Mouse (Mus musculus) monocyte, adult 5-6 weeks (primary cell): ENCODE data around the gene AI661453. TPM values are rescaled to one million over a fixed set of nuclear protein-coding genes. Genes with fewer than 3 reads are reported as not detected.
"Not testable (repeated sequence)": the region's sequence is repeated elsewhere in the genome, so short reads cannot be mapped to it uniquely, and the experiment has no call there.

Experiments used
- ATAC-seq: fragments of 153-309, 156-312 bp; replicated peaks from 2 replicates; pipeline ENCODE4 v1.8.0; 2017; ENCODE audit warnings: mild to moderate bottlenecking; ENCODE audit not compliant: low TSS enrichment, insufficient number of reproducible peaks, severe bottlenecking, poor library complexity, low FRiP score
- total RNA-seq: library from RNA; stranded (forward); fragments of 200-1000, 200-491, 200-594 nt; gene quantifications from 3 replicates; pipeline ENCODE4 v1.2.3, GENCODE M21; 2017

Gene AI661453
- 0.29 TPM in 1 of 3 replicates, not detected in the others for total RNA-seq

DNA sequence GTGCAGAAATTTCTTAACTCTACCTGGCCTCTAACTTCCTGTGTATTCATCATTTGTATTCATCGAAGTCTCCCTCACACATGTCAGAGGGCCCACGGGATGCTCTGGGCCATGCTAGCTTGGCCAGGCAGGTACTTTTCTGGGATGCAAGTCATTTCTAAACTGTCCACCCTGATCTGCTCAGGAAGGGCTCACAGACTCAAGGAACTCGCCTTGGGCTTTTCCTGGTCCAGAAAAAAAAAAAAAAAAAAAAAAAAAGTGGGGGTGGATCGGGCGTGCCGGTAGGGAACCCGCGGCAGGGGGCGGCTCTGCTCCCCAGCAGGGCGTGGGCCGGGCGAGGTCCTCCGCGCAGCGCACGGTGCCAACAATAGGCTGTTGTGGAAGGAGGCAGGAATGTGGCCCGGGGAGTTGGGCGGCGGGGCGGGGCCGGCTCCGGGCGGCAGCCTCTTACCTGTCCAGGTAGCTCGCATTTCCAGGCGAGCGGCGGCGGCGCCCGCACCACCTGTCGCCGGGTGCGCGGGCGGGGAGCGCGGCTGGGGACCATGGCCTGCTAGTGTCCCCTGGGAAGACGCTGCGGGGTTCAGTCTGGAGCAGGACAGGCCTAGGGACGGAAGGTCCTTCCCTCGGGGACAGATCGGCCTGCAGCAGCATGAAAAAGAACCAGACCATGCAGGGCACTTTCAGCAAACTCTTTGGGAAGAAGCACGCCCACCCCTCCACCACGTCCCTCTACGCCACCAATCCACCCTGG is at the start of gene AI661453:
TSS of gene AI661453 (plus strand) at position 460 of the 751 bp plus-strand sequence.
- no peak for ATAC-seq

DNA sequence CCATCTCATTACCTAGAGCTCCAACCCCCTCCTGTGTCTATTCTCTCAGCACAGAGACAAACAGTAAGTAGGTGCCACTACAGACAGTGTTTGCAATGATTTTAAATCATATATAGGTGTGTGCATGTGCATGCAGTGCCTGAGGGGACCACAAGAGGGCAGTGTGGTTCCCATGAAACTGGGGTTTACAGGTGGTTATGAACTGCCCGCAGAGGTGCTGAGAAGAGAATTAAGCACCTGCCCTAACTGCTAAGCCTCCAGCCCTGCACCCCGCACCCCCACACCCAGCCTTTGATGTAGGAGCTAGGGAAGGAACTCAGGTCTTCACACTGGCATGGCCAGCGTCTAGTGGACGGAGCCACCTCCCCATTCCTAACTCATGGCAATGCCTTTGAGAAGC is 49.8 kb upstream of the AI661453 start:
- 0 out of 2 replicates have a peak, but pooled peaks have one; percentile 47 for ATAC-seq

DNA sequence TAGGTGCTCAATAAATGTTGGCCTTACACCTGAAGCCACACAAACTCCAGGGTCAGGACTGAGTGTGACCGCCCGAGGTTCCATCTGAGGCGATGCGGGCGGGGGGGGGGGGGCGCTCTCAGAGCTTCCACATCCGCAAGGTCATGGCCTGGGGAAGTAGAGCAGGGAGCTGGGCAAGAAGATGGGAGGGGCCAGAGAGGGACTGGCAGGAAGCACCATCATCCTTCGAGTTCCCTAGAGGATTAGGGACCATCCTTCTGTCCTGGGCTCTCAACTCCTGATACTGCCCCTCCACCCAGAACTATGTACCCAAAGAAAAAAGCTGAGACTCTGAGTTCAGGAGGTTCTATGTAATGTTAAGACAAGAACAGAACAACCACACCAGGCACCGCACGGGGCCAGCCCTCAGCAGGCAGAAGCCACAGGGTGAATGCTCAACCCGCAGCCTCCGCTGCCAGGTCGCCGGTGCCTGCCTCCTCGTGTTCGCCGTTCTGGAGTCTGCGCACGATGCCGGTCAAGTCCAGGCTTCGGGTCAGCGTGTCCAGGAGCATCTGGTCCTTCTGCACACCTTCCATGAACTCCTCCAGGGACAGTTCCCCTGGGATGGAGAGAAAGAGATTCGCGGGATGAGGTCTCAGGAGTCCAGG is 42.1 kb upstream of the AI661453 start:
- ATAC-seq: 0 out of 2 replicates have a peak, but pooled peaks have one; percentile 29

DNA sequence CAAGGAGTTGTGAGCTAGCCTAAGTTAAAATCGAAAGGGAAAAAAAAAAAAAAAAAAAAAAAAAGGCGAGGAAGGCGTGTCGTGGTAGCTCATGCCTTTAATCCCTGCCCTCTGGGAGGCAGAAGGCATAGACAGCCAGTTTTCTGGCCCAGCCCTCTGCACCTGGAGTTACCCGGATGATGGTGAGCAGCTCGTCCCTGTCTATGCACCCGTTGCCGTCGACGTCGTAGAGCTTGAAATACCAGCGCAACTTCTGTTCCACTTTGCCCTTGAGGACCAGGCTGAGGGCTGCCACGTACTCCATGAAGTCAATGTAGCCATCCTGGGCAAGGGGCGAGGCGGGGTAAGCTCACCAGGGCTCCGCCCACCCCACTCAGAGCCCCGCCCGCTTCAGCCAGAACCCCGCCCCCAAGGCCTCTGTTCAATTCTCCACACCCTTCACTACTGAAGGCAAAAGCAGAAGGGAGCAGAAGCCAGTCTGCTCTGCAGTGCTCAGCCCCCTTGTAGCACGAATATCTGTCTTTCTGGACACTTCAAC is 41.0 kb upstream of the AI661453 start:
- ATAC-seq: peak; percentile 88

DNA sequence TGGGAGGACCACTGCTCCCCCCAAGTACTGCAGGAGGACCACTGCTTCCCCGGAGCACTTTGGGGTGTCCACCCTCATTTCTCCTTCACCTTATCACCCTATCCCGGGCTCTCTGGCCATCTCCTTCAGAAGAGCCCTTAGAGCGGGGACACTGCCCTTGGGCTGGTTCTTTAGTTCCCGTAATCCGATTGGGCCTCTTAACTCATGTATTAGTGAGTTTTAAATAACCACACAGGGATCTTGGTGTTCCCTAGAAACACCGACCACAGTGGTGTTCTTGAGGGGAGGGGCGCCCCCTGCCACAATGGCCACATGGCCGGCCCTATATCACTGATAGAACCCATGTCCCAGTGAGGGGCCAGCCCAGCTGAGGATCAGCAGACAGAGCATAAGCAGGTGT is 37.3 kb upstream of the AI661453 start:
- no peak for ATAC-seq

DNA sequence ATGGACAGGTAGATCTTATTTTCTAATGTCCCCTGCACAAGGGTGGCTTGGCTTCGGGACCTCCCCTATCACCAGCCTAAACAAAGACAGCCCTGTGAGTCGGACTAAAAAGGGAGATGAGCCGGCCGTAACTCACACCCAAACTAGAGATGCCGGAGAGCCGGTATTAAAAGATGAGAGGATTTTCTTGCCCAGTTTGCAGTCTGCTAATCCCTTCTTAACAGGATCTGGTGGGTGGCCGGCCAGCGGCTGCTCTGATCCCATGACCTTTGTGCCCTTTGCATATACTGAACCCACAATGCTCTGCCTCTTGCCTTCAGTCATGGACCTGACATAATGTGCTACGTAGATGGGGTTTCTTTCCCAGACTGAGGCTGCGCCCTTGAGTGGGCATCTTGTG is 36.0 kb upstream of the AI661453 start, which contains the start of gene Guca1a:
TSS of gene Guca1a (minus strand) at position 134 of the 400 bp plus-strand sequence.
- no peak for ATAC-seq

DNA sequence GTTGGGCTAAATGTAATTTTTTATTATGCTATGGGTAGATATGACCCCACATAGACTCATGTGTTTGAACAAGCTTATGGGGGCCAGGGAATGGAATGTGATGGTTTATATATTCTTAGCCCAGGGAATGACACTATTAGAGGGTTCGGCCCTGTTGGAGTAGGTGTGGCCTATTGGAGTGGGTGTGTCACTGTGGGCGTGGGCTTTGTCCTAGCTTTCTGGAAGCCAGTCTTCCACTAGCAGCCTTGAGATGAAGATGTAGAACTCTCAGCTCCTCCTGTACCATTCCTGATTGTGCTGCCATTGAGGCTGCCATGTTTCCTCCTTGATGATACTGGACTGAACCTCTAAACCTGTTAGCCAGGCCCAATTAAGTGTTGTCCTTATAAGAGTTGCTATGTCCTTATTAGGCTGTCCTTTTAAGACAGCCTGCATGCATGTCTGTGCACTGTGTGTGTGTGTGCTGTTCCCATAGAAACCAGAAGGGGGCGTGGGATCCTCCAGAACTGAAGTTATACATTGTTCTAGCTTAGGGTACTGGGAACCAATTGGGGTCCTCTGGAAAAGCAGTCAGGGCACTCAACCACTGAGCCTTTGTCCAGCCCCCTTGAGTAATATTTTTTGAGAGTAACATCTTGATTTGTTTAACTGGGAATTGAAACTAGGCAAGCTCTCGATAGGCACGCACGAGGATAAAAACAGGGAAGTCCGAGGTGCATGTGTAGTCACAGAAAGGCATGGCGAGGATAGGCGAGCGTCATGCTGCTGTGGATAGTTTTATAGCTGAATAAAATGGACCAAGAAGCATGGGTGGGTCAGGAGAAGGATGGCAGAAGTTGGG is 28.5 kb upstream of the AI661453 start:
- ATAC-seq: peak; percentile 30; the same call in 1 of the 2 replicates

DNA sequence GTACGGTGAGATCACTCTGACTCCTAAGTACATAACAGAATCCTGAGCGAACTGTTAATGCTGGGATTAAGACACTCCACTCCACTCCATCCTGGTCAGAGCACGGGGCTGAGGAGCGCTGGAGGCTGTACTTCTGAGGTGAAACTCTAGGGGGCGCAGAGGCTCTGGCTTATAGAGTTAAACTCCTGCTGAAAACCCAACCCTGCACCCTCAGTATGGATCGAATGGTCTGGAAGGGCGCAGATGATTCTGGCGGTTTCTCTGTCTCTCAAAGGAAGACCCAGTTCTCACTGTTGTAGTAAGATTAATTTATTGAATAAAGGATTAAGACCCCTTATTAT is 27.9 kb upstream of the AI661453 start:
- ATAC-seq: peak; percentile 82

DNA sequence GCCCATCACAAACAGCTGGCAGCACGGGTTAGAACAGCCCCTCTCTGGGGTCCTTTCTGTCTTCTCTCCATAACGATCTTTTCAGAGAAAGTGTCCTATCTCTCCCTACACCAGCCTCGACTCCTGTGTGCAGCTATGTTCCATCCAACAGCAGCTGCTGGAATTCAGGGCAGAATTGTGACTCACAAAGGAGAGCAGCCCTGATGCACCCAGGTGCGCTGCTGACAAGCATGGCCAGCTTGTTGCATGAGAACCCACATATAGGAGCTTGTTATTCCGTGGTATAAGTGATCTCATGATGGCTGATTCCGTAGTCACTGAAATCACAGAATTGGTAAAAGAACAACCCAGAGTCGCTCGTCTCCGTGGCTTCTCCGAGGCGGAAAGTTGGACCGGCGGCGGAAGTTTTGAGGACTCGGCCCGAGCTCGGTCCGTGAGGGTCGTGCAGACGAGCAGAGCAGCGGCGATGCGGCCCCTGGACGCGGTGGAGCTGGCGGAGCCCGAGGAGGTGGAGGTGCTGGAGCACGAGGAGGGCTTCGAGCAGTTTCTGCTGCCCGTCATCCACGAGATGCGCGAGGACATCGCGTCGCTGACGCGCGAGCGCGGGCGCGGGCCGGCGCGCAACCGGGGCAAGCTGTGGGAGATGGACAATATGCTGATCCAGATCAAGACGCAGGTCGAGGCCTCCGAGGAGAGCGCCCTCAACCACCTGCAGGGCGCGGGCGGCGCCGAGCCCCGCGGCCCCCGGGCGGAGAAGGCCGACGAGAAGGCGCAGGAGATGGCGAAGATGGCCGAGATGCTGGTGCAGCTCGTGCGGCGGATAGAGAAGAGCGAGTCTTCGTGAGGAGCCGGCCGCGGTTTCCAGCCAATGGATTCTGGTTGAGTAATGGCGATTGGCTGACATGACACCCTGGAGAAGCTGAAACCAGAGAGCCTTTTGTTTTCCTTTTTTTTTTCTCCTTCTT is 26.2 kb upstream of the AI661453 start:
- ATAC-seq: not testable (repeated sequence)

DNA sequence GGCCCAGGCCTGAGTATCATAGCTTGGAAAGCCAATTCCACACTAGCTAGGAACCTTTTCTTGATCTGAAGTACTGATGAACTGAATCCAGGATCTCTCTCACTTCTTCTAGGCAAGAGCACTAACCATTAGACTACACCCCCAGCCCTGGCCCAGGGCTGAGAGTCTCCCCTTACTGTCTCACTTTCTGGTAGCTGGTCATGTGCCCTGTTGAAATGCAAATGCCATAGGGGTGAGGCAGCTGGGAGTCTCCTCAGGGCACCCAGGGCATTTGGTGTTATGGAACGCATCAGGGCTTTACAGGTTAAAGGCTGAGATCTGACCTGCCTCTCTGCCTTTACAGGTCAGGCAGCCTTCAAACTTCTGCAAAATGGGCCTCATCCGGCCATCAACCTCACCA is 16.2 kb upstream of the AI661453 start:
- ATAC-seq: no peak

DNA sequence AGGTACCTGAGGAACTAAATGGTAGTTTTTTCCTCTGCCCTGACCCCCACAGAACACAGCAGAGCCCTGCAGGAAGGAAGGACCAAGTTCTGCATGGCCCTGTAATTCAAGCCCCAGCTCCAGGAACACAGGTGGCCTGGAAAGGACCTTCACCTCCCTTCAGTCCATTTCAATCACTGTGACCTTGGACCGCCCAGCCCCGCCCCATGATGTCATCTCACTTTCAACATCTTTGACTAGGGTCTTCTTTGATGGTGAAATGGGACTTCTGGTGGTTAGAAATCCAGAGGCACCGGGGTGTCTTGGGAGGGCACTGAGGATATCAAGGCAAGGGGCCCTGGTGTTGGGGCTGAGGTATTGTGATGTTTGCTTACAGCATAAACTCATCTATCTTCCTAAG is 14.8 kb upstream of the AI661453 start:
- no peak for ATAC-seq

DNA sequence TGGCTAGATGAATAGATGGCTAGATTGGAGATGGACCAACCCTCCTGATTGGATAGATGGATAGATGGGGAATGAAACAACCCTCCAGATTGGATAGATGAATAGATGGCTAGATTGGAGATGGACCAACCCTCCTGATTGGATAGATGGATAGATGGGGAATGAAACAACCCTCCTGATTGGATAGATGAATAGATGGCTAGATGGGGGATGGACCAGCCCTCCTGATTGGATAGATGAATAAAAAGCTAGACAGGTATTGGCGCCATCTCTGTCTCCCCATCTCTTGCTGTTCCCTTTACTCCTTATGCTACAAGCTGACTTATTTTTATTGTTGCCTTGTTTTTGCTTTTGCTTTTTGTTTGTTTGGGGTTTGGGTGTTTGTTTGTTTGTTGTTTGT is 13.8 kb upstream of the AI661453 start:
- ATAC-seq: not testable (repeated sequence)

DNA sequence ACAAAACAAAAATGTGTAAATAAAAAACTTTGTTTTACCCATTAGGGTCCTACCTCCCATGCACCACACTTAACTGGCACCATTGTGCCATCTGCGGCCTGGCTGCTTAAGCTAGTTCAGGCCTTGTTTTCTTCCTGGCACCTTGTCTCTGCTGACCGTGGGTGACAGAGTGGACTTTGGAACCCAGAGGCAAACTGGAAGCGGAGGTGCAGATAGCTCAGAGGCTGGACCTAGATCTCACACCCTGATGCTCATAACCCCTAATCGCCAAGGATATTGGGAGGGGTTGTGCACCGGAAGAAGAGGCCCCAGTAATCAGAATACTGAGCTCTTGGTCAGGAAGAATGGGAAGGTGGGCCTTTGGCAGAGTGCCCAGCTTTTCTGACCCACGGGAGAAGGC is 12.2 kb upstream of the AI661453 start:
- ATAC-seq: no peak

DNA sequence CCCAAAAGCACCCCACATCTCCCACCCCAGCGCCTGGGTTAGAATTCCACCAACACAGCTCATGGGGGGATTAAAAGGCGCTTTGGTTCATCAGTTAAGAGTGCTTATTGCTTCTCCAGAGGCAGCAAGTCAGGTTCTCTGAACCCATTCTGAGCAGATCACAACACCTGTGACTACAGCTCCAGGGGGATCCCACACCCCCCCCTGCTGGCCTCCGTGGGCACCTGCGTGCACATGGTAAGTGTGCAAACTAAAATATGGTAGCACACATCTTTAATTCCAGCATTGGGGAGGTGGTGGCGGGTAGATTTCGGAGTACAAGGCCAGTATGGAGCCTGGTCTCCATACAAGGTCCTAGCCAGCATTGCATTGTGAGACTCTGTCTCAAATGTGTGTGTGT is 9.1 kb upstream of the AI661453 start:
- ATAC-seq: no peak

DNA sequence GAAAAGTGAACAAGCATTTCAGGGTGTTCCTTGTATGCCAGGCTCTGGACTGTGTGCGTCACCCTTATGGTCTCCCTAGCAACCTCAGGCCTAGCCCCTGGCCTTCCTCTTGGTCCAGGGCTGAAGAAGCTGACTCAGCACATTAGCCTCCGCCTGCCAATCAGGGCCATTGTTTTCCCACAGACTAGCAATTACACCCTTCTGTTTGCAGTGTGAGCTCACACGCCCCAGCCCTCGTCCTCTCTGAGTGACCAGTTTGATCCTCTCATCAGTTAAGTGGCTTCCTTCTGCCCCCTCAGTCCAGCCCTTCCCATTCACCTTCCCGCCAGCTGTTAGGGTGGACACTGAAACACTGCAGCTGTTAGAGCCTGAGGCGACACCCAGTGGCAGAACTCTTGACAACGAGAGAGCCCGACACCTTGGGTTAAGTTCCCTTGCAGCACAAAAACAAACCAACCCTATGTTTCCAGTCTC is 7.5 kb upstream of the AI661453 start:
- no peak for ATAC-seq

DNA sequence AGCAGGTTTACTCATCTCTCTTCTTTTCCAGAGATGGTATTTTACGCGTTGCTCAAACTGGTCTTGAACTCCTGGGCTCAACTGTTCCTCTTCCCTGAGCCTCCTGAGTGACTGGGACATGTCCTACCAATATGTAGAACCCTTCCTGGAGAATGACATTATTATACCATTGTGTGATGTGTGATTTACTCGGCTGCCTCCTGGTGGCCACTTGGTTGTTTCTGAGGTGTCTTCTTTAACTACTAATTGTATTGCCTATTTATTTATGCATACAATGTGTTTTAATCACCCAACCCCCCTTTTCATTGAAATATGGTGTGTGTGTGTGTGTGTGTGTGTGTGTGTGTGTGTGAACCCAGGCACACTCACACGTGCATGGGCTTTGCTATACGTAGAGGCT is 5.6 kb upstream of the AI661453 start:
- ATAC-seq: no peak

DNA sequence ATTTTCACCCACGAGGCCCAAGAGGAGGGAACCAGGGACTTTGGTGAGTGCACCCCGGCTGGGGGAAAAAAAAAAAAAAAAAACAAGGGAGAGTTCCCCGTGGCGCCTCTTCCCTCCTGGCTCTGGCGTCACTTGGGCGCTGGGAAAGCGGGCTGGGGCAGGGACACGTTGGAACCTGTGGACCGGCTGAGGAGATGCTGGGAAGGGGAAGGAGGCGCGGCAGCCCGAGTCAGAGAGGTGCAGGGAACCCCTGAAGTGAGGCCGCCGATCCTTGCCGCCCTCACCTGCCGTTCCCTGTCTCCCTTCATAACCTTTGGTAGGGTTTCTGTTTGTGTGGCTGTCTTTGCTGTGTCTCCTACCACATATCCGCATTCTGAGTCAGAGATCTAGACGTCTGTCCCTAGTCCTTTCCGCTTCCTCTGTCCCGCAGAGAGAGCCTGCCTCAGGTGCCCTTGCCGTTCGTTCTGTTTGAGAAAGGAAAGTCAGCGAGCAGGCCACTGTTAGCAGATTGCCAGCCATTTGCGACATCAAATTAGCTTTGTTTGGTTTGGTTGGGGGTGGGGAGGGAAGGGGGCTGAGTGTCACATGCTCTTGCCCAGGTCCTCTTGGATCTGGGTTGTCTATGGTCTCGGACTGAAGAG is 612 bp downstream of the AI661453 start, which contains the start of gene 1700001C19Rik:
TSS of gene 1700001C19Rik (minus strand) at position 470 of the 641 bp plus-strand sequence.
- no peak; the same call in 1 of the 2 replicates for ATAC-seq
